Mouse (Mus musculus) spleen, embryonic (tissue): ENCODE measurements around the gene Rab22a.
"Not testable (repeated sequence)": the region's sequence is repeated elsewhere in the genome, so short reads cannot be mapped to it uniquely, and the experiment has no call there.

Source experiments
- CTCF ChIA-PET: fragments of 350-600 bp; sonication (Branson Sonifier 250); formaldehyde crosslinking; loops from one replicate; lab custom pipeline; 2022; lab: Charles Lee

Rab22a gene

DNA sequence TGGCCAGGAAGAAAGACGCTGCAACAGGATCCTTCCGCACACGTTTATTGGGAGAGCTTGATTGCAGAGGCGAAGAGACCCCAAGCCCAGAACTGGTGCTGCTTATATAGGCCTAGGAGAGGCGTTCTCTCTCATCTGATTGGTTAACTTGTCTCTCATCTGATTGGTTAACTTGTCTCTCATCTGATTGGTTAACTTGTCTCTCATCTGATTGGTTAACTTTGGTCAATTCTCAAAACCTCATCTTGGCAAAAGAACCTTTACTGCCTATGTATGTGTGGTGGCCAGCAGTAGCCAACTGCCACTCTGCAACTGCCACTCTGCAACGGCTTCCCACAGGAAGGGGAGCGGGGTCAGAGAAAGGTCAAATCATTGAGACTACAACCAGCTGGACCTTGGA lies 59.6 kb downstream of the Rab22a start, which contains the start of gene 1700010B08Rik:
TSS of gene 1700010B08Rik (plus strand) at position 301 of the 400 bp plus-strand sequence.
- CTCF ChIA-PET, result not testable (repeated sequence)

DNA sequence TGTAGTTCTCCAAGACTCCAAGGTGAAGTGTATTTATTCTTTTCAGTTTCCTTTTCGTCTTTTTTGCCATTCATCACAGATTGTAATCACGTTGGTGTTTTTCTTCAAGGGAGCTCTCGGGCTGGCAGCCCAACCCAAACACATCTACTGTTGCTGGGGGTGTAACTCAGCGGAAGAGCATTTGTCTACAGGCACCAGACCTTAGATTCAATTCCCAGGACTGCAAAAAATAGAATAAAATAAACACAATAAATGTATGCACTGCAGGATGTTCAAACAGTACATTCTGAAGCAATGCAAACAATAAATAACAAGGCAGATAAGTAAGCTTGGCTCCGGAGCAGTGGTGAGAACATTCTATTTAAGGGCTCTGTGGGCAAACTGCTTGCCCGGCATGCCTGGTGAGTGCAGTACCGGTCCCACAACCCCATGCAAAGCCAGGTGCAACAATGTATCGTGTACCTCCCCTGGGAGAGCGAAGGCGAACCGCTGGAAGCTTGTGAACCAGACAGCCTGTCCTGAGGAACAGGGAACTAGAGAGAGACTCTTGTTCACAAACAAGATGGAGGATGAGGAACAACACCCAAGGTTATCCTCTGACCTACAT lies 62.8 kb downstream of the Rab22a start:
- CTCF ChIA-PET, result no interaction called here

- CTCF ChIA-PET, result interaction anchor here (0.8 kb wide), 1 partner anchor 290 kb away, joined by 3 read pairs; no protein-coding TSS in a partner anchor
Observed at GRCm38 (mm10) chr2:173724382-173724781, 64.8 kb downstream of the Rab22a start.

- CTCF ChIA-PET, result interaction anchor here (0.8 kb wide), 1 partner anchor 289 kb away, joined by 3 read pairs; no protein-coding TSS in a partner anchor
Observed at GRCm38 (mm10) chr2:173724940-173725807, 65.6 kb downstream of the Rab22a start.

- CTCF ChIA-PET, result no interaction called here
Observed at GRCm38 (mm10) chr2:173725819-173726218, 66.3 kb downstream of the Rab22a start.

GRCm38 (mm10) chr2:173730444-173730966 lies 70.9 kb downstream of the Rab22a start:
- CTCF ChIA-PET, result no interaction called here

DNA sequence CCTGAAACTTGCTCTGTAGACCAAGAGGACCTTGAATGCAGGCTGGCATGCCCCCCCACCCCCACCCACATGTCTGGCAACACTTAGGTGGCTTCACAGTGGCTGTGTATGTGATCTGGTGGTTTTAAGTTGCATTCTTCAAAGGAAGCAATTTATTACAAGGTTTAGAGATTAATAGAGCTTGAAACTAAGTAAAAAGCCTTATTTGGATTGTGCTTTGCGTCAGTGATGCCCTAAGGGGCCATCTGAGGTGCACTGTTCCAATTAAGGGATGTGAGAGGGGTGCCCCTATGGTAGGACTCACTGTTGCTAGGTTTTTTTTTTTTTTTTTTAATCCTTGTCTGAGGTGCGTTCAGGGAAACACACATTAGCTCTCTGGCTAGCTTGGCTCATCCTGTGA lies 74.9 kb downstream of the Rab22a start:
- CTCF ChIA-PET, result interaction anchor here (0.8 kb wide), 1 partner anchor 717 kb away, joined by 5 read pairs; no protein-coding TSS in a partner anchor

DNA sequence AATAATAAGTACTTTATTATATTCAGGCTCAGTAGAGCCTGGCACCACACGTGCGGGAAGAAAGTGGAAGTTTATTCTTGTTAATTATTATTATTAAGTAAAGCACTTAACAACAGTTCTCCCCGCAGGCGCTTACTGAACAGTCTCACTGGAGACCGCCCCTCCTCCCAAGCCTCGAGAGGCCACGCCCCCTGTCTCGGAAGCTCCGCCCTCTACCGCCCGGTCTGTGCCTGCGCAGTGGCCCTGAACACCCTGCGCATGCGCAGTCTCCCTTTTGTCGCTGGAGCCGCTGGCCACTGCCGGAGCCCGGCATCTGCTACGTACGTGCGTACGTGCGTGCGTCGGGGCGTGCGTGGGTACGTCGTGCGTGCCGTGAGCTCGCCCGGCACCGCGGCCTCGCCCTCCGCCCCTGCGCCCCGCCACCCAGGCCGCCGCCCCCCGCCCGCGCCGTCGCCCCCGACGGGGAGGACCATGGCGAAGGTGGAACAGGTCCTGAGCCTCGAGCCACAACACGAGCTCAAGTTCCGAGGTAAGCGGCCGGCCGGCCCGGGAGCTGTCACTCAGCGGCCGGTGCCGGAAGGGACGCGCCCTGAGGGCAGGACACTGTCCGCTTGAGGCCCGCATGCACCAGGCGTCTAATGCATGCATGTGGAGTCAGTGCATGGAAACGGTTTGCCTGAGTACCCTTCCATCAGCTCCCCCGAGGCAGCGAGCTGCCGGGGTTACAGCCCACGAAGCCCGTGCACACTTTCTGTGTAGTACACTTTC lies 77.8 kb downstream of the Rab22a start, which contains the start of gene Vapb:
TSS of gene Vapb (plus strand) at position 290 of the 768 bp plus-strand sequence.
- CTCF ChIA-PET, result interaction anchor here (0.6 kb wide), 1 partner anchor 30 kb away, joined by 3 read pairs; no protein-coding TSS in a partner anchor

- CTCF ChIA-PET, result no interaction called here
Observed at GRCm38 (mm10) chr2:173738232-173738631, 78.7 kb downstream of the Rab22a start.

DNA sequence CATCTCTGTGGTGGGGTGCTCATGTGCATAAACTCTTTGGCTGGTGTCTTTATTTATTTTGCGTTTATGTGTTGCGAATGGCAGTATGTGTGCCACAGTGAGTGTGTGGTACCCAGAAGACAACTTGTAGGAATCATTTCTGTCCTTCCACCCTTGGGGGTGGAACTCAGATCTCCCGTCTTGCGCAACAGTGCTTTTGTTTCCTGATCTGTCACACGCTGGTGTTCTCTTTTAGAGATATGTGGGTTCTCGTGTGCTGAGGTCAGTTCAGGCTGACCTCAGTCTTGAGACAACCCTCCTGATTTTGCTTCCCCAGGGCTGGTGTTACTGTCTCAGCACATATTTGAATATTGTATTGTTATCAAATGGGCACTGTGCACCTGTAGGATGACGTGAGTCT lies 79.5 kb downstream of the Rab22a start:
- CTCF ChIA-PET, result no interaction called here

DNA sequence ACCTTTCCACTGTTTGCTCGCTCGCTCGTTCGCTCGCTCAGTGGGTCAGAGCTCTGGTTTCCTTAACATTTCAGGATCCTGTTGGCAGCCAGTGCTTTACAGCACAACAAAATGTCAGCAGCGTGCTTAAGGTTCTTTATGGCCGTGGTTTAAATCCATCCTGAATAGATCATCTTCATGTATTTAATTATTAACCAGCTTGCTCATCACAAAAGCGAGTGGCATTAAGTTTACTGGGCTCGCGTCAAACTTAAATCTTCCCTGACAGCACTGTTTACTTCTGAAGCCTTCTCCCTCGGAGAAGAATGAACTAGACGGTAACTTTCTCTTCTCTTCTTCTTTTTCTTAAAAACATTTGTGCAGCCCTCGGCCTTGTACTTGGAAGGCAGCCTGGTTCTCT lies 82.5 kb downstream of the Rab22a start:
- CTCF ChIA-PET, result no interaction called here

GRCm38 (mm10) chr2:173742744-173743143 lies 83.2 kb downstream of the Rab22a start:
- CTCF ChIA-PET, result no interaction called here

DNA sequence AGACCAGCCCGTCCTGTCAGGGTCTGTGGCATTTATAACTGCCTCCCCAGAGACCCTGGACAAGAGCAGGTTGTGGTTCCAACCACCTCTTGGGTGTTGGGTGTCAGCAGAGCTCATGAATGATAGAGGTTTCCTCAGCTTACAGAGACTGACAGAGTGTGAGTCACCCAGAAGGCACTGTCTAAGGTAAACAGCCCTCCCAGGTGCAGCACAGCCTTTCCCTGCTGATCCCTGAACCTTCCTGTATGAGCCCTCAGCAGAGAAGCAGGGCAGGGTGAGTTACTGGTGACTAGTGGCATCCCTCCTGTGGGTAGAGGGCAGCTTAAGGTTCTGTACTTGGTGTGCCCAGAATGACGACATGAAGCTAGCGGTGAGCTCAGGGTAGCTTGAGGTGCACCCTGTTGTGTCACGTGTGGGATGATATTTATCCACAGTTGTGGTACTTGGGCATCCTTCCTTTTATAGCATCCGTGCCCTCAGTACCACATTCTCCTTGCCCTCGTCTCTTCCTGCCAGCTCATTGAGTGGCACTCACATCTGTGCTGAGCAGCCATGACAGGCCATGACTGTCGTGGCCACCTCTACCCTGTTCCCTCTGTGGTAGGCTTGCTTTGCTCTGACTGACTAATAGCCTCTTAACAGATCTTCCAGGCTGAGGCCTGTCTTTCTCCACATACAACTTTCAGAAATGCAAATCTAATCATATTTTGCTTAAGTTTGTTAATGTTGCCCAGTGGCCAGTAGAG lies 84.7 kb downstream of the Rab22a start:
- CTCF ChIA-PET, result no interaction called here

- CTCF ChIA-PET, result no interaction called here
Observed at GRCm38 (mm10) chr2:173748961-173749659, 89.5 kb downstream of the Rab22a start.

DNA sequence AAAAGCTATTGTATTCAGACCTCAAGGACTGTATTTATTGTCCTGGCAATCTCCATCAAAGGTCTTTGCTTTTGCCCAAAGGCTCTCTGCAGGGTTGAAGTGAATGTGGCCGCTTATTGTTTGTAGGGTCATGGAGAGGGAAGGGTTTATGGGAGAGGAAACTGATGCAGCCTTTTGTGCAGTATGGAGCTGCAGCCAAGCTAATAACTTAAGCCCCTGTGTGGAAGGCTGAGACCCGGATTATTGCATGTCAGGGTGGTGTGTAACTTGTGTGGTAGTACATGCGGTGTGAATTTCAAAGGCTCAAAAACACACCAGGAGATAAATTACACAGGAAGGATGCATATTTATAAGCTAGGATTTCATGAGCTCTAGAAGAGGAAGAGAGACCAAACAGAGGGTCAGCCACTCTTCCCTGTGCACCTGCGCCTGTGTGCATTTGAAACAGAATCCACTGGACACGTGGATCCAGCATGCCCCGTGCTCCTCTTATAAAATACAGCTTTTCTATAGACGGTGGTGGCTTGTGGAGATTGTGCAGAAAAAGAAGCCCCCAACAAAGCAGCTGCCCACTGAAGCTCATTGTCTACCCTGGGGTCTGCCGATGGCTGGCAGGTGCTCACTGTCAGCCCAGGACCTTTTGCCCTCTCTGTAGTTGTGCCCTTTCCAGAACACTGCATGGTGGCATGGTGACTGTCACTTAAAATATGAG lies 96.0 kb downstream of the Rab22a start:
- CTCF ChIA-PET, result interaction anchor here (0.7 kb wide), 1 partner anchor 338 kb away, joined by 3 read pairs; no protein-coding TSS in a partner anchor
